Mouse (Mus musculus): ENCODE data around the gene Pou2f2. TPM values are rescaled to one million over a fixed set of nuclear protein-coding genes. Genes with fewer than 3 reads are reported as not detected.
A peak's percentile ranks its signal among the peaks of the same experiment; 100 is the strongest.

The Pou2f2 gene
- polyA plus RNA-seq, 1 experiment from 2014 or later: 4.1 TPM

DNA sequence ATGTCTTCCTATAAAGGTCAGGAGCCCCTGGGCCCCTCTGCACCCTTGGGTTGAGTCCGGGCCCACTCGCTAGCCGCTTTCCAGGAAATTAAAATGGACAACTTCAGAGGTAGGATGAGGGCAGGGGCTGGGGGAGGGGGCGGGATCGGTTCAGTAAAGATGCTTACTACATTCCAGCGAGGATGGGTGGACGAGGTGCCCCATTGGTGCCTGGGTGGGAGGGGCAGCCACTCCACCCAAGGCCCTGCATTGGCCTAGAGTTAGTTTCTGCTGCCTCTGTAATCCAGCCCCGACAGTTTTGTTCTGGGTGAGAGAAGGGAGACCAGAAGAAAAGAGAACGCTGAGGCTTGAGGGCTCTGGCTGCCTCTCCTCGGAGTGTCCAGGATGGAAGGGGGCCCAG is 89.7 kb downstream of the Pou2f2 start:
- Histone ChIP-seq H3K27me3 (ENCODE audit: low read depth, poor library complexity, severe bottlenecking) (peaks cover 18% of the 10 kb centered on the region), H3K4me3 (no peak overlapping the region), H3K4me1 (peaks cover 34% of the 10 kb centered on the region), H3K9me3 (replicated peaks) (no peaks in the 10 kb centered on the region), H3K36me3 (peaks cover 22% of the 10 kb centered on the region), H3K27ac (no peak overlapping the region)
- no peak for DNase-seq (ENCODE audit: low spot score)
- WGBS: 36% methylated on average over 10 of the region's 10 CpGs

- H3K36me3 ChIP-seq: peaks cover 32% of the 10 kb centered on the region
- 0 out of 2 replicates have a peak overlapping the region, but pooled peaks have one; percentile 50 for H3K27ac ChIP-seq
- H3K9me3 ChIP-seq (replicated peaks): no peaks in the 10 kb centered on the region
- no peak overlapping the region for H3K4me3 ChIP-seq
- H3K4me1 ChIP-seq: peaks cover 34% of the 10 kb centered on the region
- WGBS: 29% methylated on average over 10 of the region's 11 CpGs
- H3K27me3 ChIP-seq (ENCODE audit: low read depth, poor library complexity, severe bottlenecking): peaks cover 18% of the 10 kb centered on the region
- DNase-seq (ENCODE audit: low spot score): no peak
Observed at GRCm38 (mm10) chr7:25088968-25089367, 90.6 kb downstream of the Pou2f2 start.

DNA sequence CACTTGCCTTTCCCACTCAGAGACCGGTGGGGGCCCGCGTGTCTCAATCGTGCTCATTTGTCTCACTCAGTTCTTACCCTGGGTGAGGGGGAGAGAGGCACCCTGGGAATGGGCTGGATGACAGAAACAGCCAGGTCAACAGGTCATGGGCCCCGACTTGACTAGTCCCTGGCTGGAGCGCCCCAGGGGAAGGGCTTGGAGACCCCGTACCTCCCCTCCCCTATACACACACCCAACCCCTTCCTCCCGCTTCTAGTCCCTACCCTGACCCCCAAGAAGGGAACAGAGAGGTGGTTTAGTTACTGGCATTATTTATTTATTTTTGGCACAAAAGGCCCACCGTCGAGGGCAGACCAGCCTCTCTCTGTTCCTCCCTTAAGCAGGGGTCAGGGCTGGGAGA is 91.0 kb downstream of the Pou2f2 start:
- Histone ChIP-seq H3K4me3 (no peak overlapping the region), H3K27ac (peak overlapping the region; percentile 50; the same call in 1 of the 2 replicates), H3K36me3 (peaks cover 36% of the 10 kb centered on the region), H3K27me3 (ENCODE audit: low read depth, poor library complexity, severe bottlenecking) (peaks cover 18% of the 10 kb centered on the region), H3K4me1 (peaks cover 32% of the 10 kb centered on the region), H3K9me3 (replicated peaks) (no peaks in the 10 kb centered on the region)
- DNase-seq (ENCODE audit: low spot score): no peak
- WGBS: 8% methylated on average over 10 of the region's 10 CpGs

DNA sequence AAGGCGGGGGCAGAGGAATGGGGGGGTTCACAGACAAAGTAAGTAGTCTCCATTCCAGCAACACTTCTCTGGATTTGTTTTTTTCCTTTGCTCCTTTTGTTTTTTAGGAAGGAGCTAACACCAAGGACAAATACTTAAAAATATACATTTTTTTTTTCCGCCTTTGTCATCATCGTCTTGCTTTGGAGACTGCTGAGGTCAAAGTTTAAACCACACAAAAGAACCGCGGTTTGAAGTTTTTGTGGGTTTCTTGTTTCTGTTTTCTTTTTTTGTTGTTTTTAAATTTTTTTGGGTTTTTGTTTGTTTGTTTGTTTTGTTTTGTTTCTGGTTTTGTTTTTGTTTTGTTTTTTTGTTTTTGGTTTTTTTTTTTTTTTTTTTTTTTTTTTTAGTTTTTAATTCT is 91.6 kb downstream of the Pou2f2 start:
- H3K4me1 ChIP-seq: peaks cover 28% of the 10 kb centered on the region
- WGBS: 68% methylated on average over 5 of the region's 5 CpGs

GRCm38 (mm10) chr7:25087256-25087912 is 92.1 kb downstream of the Pou2f2 start:
- DNase-seq (ENCODE audit: low spot score): no peak
- Histone ChIP-seq H3K4me3 (no peak overlapping the region), H3K4me1 (peaks cover 24% of the 10 kb centered on the region), H3K36me3 (peaks cover 47% of the 10 kb centered on the region), H3K9me3 (replicated peaks) (no peaks in the 10 kb centered on the region), H3K27ac (no peak overlapping the region), H3K27me3 (ENCODE audit: low read depth, poor library complexity, severe bottlenecking) (peaks cover 7% of the 10 kb centered on the region)
- WGBS: 62% methylated on average over 10 of the region's 10 CpGs

More for the DNA sequence above, 91.6 kb downstream of the Pou2f2 start:
- H3K36me3 ChIP-seq: peaks cover 42% of the 10 kb centered on the region
- H3K27ac ChIP-seq: no peak overlapping the region
- no peak overlapping the region for H3K4me3 ChIP-seq
- DNase-seq (ENCODE audit: low spot score): no peak
- H3K27me3 ChIP-seq (ENCODE audit: low read depth, poor library complexity, severe bottlenecking): peaks cover 13% of the 10 kb centered on the region
- no peaks in the 10 kb centered on the region for H3K9me3 ChIP-seq (replicated peaks)

DNA sequence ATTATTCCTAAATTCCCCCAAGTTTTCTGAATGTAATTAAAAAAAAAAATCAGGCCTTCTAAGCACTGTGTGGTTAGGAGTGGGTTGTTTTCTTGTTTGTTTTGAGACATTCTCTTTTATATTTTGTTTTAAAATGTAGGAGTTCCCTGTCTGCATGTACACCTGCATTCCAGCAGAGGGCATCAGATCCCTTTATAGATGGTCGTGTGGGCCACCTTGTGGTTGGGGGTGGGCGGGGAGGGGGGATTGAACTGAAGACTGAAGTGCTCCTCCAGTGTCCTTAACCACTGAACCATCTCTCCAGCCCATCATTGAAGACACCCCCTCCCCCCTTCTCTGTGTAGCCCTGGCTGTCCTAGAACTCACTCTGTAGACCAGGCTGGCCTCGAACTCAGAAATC is 92.9 kb downstream of the Pou2f2 start:
- H3K4me1 ChIP-seq: peaks cover 24% of the 10 kb centered on the region
- H3K27me3 ChIP-seq (ENCODE audit: low read depth, poor library complexity, severe bottlenecking): 0 out of 2 replicates have a peak, but pooled peaks cover 2% of the 10 kb centered on the region
- H3K9me3 ChIP-seq (replicated peaks): no peaks in the 10 kb centered on the region
- peaks cover 55% of the 10 kb centered on the region for H3K36me3 ChIP-seq
- DNase-seq (ENCODE audit: low spot score): no peak
- 54% methylated on average over 3 of the region's 3 CpGs for WGBS
- H3K4me3 ChIP-seq: no peak overlapping the region
- H3K27ac ChIP-seq: no peak overlapping the region

- 92% methylated on average over 5 of the region's 5 CpGs for WGBS
- DNase-seq (ENCODE audit: low spot score): no peak
Observed at GRCm38 (mm10) chr7:25084621-25085020, 94.9 kb downstream of the Pou2f2 start.

GRCm38 (mm10) chr7:25082510-25082909 is 97.0 kb downstream of the Pou2f2 start:
- H3K36me3 ChIP-seq: peaks cover 83% of the 10 kb centered on the region
- WGBS: 89% methylated on average over 4 of the region's 4 CpGs
- no peaks in the 10 kb centered on the region for H3K9me3 ChIP-seq (replicated peaks)
- DNase-seq (ENCODE audit: low spot score): no peak
- H3K27me3 ChIP-seq (ENCODE audit: low read depth, poor library complexity, severe bottlenecking): no peaks in the 10 kb centered on the region
- H3K4me1 ChIP-seq: peaks cover 17% of the 10 kb centered on the region
- no peak overlapping the region for H3K27ac ChIP-seq
- H3K4me3 ChIP-seq: no peak overlapping the region

More at GRCm38 (mm10) chr7:25084621-25085020, 94.9 kb downstream of the Pou2f2 start:
- Histone ChIP-seq H3K36me3 (peaks cover 75% of the 10 kb centered on the region), H3K4me1 (peaks cover 19% of the 10 kb centered on the region), H3K27ac (no peak overlapping the region), H3K4me3 (no peak overlapping the region), H3K27me3 (ENCODE audit: low read depth, poor library complexity, severe bottlenecking) (no peaks in the 10 kb centered on the region), H3K9me3 (replicated peaks) (no peaks in the 10 kb centered on the region)

GRCm38 (mm10) chr7:25080431-25080830 is 99.1 kb downstream of the Pou2f2 start:
- no peak overlapping the region for H3K4me3 ChIP-seq
- no peak for DNase-seq (ENCODE audit: low spot score)

GRCm38 (mm10) chr7:25079496-25080026 is 100.0 kb downstream of the Pou2f2 start:
- 88% methylated on average over 12 of the region's 12 CpGs for WGBS
- H3K4me3 ChIP-seq: no peak overlapping the region

More at GRCm38 (mm10) chr7:25080431-25080830, 99.1 kb downstream of the Pou2f2 start:
- Histone ChIP-seq H3K9me3 (replicated peaks) (no peaks in the 10 kb centered on the region), H3K4me1 (peaks cover 25% of the 10 kb centered on the region), H3K27me3 (ENCODE audit: low read depth, poor library complexity, severe bottlenecking) (no peaks in the 10 kb centered on the region), H3K27ac (no peak overlapping the region), H3K36me3 (peaks cover 66% of the 10 kb centered on the region)
- 96% methylated on average over 13 of the region's 13 CpGs for WGBS

GRCm38 (mm10) chr7:25077414-25077755 is 102.1 kb downstream of the Pou2f2 start:
- Histone ChIP-seq H3K4me3 (peak overlapping the region; percentile 97), H3K9me3 (replicated peaks) (no peaks in the 10 kb centered on the region), H3K4me1 (peaks cover 50% of the 10 kb centered on the region), H3K36me3 (peaks cover 36% of the 10 kb centered on the region), H3K27ac (peak overlapping the region; percentile 98), H3K27me3 (ENCODE audit: low read depth, poor library complexity, severe bottlenecking) (no peaks in the 10 kb centered on the region)
- DNase-seq (ENCODE audit: low spot score): no peak
- WGBS: under 1% methylated on average over 33 of the region's 33 CpGs

More at GRCm38 (mm10) chr7:25079496-25080026, 100.0 kb downstream of the Pou2f2 start:
- Histone ChIP-seq H3K4me1 (peaks cover 28% of the 10 kb centered on the region), H3K36me3 (peaks cover 58% of the 10 kb centered on the region), H3K27ac (no peak overlapping the region), H3K9me3 (replicated peaks) (no peaks in the 10 kb centered on the region), H3K27me3 (ENCODE audit: low read depth, poor library complexity, severe bottlenecking) (no peaks in the 10 kb centered on the region)
- no peak for DNase-seq (ENCODE audit: low spot score)

GRCm38 (mm10) chr7:25076663-25077413 is 102.7 kb downstream of the Pou2f2 start:
- H3K4me3 ChIP-seq: peak overlapping the region; percentile 97
- no peaks in the 10 kb centered on the region for H3K27me3 ChIP-seq (ENCODE audit: low read depth, poor library complexity, severe bottlenecking)
- peaks cover 56% of the 10 kb centered on the region for H3K4me1 ChIP-seq
- DNase-seq (ENCODE audit: low spot score): peak; percentile 96
- H3K36me3 ChIP-seq: peaks cover 30% of the 10 kb centered on the region
- WGBS: under 1% methylated on average over 56 of the region's 56 CpGs
- peak overlapping the region; percentile 98 for H3K27ac ChIP-seq
- no peaks in the 10 kb centered on the region for H3K9me3 ChIP-seq (replicated peaks)

DNA sequence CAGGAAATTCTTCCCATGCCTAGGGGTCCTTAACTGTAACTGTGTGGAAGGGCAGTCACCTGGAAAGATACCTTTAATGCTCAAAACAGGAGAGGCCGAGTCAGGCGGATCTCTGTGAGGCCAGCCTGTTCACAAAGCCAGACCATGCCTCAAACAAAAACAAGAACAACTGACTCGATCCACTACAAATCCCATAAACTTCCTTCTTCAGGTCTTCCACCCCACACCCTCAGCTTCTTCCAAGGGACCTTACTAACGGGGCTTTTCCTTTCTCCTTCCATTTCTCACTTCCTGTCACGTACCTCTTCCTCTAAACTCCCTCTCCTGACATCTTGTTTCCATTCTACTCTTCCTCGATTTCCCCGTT is 103.2 kb downstream of the Pou2f2 start:
- WGBS: 24% methylated on average over 7 of the region's 7 CpGs
- no peaks in the 10 kb centered on the region for H3K9me3 ChIP-seq (replicated peaks)
- H3K4me1 ChIP-seq: peaks cover 61% of the 10 kb centered on the region
- H3K4me3 ChIP-seq: peak overlapping the region; percentile 97
- no peak for DNase-seq (ENCODE audit: low spot score)
- peak overlapping the region; percentile 98 for H3K27ac ChIP-seq
- H3K36me3 ChIP-seq: peaks cover 25% of the 10 kb centered on the region
- no peaks in the 10 kb centered on the region for H3K27me3 ChIP-seq (ENCODE audit: low read depth, poor library complexity, severe bottlenecking)
